Mouse (Mus musculus) urinary bladder, postnatal 25 days (tissue): Measurements from ENCODE around the gene Rps29.

ENCODE experiments used
- DNase-seq: peaks from one replicate; pipeline ENCODE4 v3.0.0; 2022; ENCODE audit warnings: low spot score

Gene Rps29

DNA sequence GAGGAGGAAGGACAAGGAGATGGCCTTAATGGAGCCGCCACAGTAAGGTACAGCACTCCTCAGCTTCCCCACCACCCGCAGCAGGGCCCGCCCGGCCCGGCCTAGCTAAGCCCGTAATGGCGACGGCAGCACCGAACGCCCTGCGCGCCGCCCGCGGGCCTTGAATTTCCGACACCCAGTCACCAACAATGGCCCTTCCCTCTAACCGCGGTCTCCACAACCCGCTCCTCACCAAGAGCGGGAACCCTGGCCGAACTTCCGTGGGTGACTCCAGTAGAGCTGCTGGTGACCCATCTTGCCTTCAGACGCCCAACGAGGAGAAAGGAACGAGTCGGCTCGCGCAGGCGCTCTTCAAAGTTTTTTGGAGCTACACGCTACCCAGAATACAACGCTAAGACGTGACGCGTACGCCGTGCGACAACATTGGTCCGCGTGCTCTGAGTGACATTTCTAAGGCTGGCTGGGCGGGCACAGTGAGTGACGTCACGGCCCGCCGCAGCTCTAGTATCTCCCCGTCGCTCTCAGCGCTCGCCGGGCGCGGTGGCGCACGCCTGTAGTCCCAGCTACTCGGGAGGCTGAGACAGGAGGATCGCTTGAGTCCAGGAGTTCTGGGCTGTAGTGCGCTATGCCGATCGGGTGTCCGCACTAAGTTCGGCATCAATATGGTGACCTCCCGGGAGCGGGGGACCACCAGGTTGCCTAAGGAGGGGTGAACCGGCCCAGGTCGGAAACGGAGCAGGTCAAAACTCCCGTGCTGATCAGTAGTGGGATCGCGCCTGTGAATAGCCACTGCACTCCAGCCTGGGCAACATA is at the start of gene Rps29:
Gene Rps29, minus strand, starts transcription at position 422 of the 813 bp plus-strand sequence.
- DNase-seq = peak; percentile 91

DNA sequence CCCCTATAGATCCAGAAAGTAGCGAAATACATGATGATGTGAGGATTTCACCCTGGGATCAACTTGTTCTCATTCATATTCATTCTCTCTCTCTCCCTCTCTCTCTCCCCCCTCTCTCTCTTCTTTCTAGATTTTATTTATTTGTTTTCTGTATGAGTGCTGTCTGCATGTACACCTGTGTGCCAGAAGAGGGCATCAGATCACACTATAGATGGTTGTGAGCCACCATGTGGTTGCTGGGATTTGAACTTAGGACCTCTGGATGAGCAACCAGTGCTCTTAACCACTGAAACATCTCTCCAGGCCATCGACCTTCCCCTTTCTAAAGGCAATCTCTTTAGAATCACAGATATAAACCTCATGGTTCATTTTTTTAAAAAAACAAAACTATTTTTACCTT is 49.5 kb upstream of the Rps29 start:
- no peak for DNase-seq

DNA sequence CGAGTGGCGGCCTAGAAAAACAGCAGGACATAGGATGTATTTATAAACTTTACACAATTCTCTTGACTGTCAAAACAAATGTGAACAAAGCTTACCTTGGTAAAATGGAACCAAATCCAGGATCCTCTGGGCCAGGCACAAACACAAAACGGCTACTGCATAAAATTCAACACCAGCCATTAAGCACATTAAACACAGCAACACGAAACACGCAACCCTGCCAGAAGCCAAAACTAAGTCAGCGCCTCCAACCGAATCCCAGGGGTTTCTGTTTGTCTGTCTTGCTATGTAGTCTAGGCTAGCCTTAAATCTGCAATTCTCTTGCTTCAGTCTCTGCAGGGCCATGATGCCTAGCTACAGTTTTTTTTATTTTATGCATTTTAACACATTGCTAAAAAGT is 48.9 kb upstream of the Rps29 start:
- no peak for DNase-seq

DNA sequence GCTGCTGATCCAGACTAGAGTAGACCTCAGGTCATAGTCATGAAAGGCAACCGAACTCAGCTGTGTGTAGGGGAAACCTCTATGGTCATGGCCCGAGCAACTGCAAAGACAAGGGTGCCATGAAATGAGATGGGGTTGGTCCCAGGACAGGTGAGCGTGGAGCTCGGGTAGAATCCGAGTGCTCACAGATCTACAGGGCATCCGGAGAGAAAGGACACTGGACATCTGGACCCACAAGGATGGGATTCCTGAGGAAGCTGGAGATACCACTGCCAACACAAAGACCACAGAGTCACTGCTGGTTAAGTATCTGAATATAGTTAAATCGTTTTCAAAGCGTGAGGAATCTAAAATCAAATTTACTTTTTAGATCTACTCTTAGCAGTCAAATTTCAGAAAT is 48.4 kb upstream of the Rps29 start:
- no peak for DNase-seq

- DNase-seq = no peak
Observed at GRCm38 (mm10) chr12:69204052-69204833, 45.3 kb upstream of the Rps29 start, which contains the start of gene Gm49384. Gene Gm49384 (minus strand): TSS chr12:69204267.

- no peak for DNase-seq
Observed at GRCm38 (mm10) chr12:69198985-69199384, 40.0 kb upstream of the Rps29 start.

GRCm38 (mm10) chr12:69198164-69198535 is 39.2 kb upstream of the Rps29 start, which contains the start of gene Dnaaf2:
Gene Dnaaf2 (minus strand): TSS chr12:69198429.
- peak; percentile 46 for DNase-seq

- DNase-seq = peak; percentile 50
Observed at GRCm38 (mm10) chr12:69197378-69198163, 38.6 kb upstream of the Rps29 start.

- DNase-seq = peak; percentile 66
Observed at GRCm38 (mm10) chr12:69196444-69197377, 37.7 kb upstream of the Rps29 start, which contains the start of gene Gm49383. Gene Gm49383 (minus strand): TSS chr12:69197104.

DNA sequence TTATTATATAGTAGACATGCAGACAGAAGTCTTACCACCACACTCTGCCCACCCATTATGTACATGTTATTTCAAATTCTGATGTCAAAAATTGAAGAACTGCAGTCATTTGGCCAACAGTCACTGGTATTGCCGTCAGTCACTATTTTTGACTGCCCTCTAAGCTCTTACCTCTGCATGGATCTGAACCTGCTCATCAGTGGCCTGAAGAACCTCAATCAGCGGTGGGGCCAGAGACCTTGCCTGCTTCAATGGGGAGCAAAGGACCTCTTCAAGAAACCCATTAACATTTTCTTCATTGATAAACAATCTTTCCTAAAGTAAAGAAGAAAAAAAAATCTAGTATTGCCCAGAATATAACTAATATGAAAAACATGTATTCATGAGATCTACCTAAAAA is 33.7 kb upstream of the Rps29 start:
- no peak for DNase-seq

DNA sequence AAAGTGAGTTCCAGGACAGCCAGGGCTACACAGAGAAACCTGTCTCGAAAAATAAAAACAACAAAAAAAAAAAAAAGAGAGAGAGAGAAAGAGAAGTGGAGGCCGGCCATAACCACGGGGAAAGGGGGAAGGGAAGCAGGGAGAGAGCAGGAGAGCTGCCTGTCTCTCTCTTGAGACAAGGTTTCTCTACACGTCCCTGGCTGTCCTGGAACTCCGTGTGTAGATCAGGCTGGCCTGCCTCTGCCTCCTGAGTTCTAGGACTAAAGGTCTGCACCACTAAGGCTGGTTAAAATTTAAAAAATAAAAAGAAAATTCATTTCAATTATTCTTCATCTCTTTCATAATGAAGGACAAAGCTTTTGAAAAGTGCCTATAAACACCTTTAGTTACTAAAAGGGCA is 32.4 kb upstream of the Rps29 start:
- no peak for DNase-seq

GRCm38 (mm10) chr12:69190522-69190921 is 31.5 kb upstream of the Rps29 start:
- no peak for DNase-seq

GRCm38 (mm10) chr12:69190074-69190473 is 31.1 kb upstream of the Rps29 start:
- DNase-seq = no peak

GRCm38 (mm10) chr12:69186811-69187471 is 28.0 kb upstream of the Rps29 start:
- DNase-seq = no peak

DNA sequence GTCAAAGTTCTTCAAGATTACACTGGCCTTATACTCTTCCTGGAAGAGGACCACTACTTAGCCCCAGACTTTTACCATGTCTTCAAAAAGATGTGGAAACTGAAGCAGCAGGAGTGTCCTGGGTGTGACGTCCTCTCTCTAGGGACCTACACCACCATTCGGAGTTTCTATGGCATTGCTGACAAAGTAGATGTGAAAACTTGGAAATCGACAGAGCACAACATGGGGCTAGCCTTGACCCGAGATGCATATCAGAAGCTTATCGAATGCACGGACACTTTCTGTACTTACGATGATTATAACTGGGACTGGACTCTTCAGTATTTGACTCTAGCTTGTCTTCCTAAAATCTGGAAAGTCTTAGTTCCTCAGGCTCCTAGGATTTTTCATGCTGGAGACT is 26.4 kb upstream of the Rps29 start:
- DNase-seq = no peak

DNA sequence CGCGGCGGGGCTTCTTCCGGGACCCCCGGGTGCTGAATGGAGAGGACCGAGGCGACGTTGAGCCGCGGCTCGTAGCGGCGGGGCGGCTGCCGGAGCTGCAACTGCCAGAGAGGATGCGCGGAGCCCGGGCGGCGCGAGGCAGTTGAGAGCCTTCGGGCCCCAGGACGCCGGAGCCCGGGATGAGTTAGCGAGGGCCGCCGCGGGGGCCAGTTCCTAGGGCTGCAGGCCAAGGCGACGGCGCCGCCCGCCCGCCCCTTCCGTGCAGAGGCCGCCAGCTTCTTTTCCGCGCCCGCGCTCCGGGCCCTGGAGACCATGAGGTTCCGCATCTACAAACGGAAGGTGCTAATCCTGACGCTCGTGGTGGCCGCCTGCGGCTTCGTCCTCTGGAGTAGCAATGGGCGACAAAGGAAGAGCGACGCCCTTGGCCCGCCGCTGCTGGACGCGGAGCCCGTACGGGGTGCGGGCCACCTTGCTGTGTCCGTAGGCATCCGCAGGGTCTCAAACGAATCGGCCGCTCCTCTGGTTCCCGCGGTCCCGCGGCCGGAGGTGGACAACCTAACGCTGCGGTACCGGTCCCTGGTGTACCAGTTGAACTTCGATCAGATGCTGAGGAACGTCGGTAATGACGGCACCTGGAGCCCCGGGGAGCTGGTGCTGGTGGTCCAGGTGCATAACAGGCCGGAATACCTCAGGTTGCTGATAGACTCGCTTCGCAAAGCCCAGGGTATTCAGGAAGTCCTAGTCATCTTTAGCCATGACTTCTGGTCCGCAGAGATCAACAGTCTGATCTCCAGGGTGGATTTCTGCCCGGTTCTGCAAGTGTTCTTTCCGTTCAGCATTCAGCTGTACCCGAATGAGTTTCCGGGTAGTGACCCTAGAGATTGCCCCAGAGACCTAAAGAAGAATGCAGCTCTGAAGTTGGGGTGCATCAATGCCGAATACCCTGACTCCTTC is 25.6 kb upstream of the Rps29 start:
- DNase-seq = peak; percentile 56

DNA sequence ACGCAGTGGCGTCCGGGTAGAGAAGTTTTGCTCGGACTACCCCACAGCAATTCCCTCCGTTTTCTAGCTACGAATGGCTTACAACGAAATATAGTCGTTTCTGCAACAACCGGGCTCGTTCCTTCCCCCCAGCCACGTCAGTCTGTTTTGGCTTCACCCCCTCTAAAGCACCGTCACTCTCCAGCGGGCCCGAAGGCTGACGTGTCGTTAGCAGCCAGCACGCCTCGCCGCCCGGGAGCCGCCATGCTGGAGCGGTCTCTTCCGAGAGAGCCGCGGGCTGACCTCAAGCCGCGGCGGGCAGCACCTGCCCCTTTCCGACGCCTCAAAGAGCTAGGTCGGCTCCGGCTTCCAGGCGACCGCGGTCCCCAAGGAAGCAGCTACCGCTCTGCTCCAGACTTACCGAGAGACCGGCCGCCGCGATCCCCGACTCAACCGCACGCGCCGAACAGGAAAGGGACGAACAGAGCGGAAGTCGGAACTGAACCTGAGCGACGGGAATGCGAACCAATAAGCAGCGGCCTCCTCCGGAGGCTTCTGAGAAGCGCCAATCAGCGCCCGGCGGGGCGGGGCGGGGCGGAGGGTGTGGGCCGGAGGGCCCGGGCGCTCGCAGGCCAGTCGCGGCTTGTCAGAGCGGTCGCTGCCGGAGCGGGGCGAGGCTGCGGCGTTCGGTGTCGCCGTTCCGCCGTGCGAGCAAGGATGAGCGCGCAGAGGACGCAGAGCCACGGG is 24.8 kb upstream of the Rps29 start, which contains the start of the genes Rpl36al and Mgat2:
Gene Rpl36al, minus strand, starts transcription at position 501 of the 726 bp plus-strand sequence.
Gene Mgat2, plus strand, starts transcription at position 575 of the 726 bp plus-strand sequence.
- DNase-seq = peak; percentile 98

GRCm38 (mm10) chr12:69181800-69182199 is 22.8 kb upstream of the Rps29 start:
- DNase-seq = no peak
